Mouse (Mus musculus): ENCODE results near the gene Ccnyl1. TPM values are rescaled to one million over a fixed set of nuclear protein-coding genes. Genes with fewer than 3 reads are reported as not detected.

The Ccnyl1 gene
- polyA plus RNA-seq, 1 experiment from 2014 or later, result 3.9 TPM

GRCm38 (mm10) chr1:64676060-64676839 lies 14.0 kb upstream of the Ccnyl1 start:
- TF ChIP-seq EP300 (IDR thresholded peaks at IDR 0.05), result no peak
- no peak for TF ChIP-seq CTCF (IDR thresholded peaks at IDR 0.05)
- no peaks in the 10 kb centered on the region for H3K27me3 ChIP-seq (replicated peaks; ENCODE audit: insufficient read depth, low read length)
- H3K9ac ChIP-seq (replicated peaks; ENCODE audit: low read depth), result no peak overlapping the region
- WGBS, result 64% methylated on average over 6 of the region's 6 CpGs
- no peaks in the 10 kb centered on the region for H3K4me1 ChIP-seq (ENCODE audit: insufficient read depth, low read depth, low read length)
- no peak overlapping the region for H3K4me2 ChIP-seq (replicated peaks; ENCODE audit: low read depth, low read length)
- no peak overlapping the region for H3K4me3 ChIP-seq (ENCODE audit: low read depth, low read length)
- no peak for DNase-seq (ENCODE audit: low spot score)
- H3K36me3 ChIP-seq (ENCODE audit: insufficient read depth, low read length), result no peaks in the 10 kb centered on the region
- no peak overlapping the region for H3K27ac ChIP-seq (ENCODE audit: low read length)
- no peak for ATAC-seq
- no peaks in the 10 kb centered on the region for H3K9me3 ChIP-seq (ENCODE audit: low read length)

GRCm38 (mm10) chr1:64681499-64681898 lies 8.8 kb upstream of the Ccnyl1 start:
- WGBS, result 80% methylated on average over 3 of the region's 3 CpGs
- TF ChIP-seq EP300 (IDR thresholded peaks at IDR 0.05), result no peak
- no peak for TF ChIP-seq CTCF (IDR thresholded peaks at IDR 0.05)
- Histone ChIP-seq H3K9ac (replicated peaks; ENCODE audit: low read depth) (no peak overlapping the region), H3K9me3 (ENCODE audit: low read length) (no peaks in the 10 kb centered on the region), H3K4me2 (replicated peaks; ENCODE audit: low read depth, low read length) (no peak overlapping the region), H3K27me3 (replicated peaks; ENCODE audit: insufficient read depth, low read length) (no peaks in the 10 kb centered on the region), H3K36me3 (ENCODE audit: insufficient read depth, low read length) (no peaks in the 10 kb centered on the region), H3K4me1 (ENCODE audit: insufficient read depth, low read depth, low read length) (no peaks in the 10 kb centered on the region), H3K27ac (ENCODE audit: low read length) (no peak overlapping the region), H3K4me3 (ENCODE audit: low read depth, low read length) (no peak overlapping the region)
- DNase-seq (ENCODE audit: low spot score) (no peak), ATAC-seq (no peak)

- TF ChIP-seq EP300 (IDR thresholded peaks at IDR 0.05) (no peak), CTCF (IDR thresholded peaks at IDR 0.05) (no peak)
- DNase-seq (ENCODE audit: low spot score) (no peak), ATAC-seq (no peak)
- Histone ChIP-seq H3K36me3 (ENCODE audit: insufficient read depth, low read length) (no peaks in the 10 kb centered on the region), H3K4me1 (ENCODE audit: insufficient read depth, low read depth, low read length) (no peaks in the 10 kb centered on the region), H3K27me3 (replicated peaks; ENCODE audit: insufficient read depth, low read length) (no peaks in the 10 kb centered on the region), H3K9ac (replicated peaks; ENCODE audit: low read depth) (no peak overlapping the region), H3K27ac (ENCODE audit: low read length) (no peak overlapping the region), H3K4me2 (replicated peaks; ENCODE audit: low read depth, low read length) (no peak overlapping the region), H3K4me3 (ENCODE audit: low read depth, low read length) (no peak overlapping the region), H3K9me3 (ENCODE audit: low read length) (no peaks in the 10 kb centered on the region)
- 94% methylated on average over 3 of the region's 3 CpGs for WGBS
Measured at GRCm38 (mm10) chr1:64683039-64683438, 7.2 kb upstream of the Ccnyl1 start.

GRCm38 (mm10) chr1:64684440-64684839 lies 5.8 kb upstream of the Ccnyl1 start:
- Histone ChIP-seq H3K4me2 (replicated peaks; ENCODE audit: low read depth, low read length) (no peak overlapping the region), H3K9me3 (ENCODE audit: low read length) (no peaks in the 10 kb centered on the region)
- ATAC-seq, result no peak

GRCm38 (mm10) chr1:64688046-64688445 lies 2.2 kb upstream of the Ccnyl1 start:
- no peak overlapping the region for H3K27ac ChIP-seq (ENCODE audit: low read length)
- WGBS, result 69% methylated on average over 4 of the region's 4 CpGs
- H3K4me2 ChIP-seq (replicated peaks; ENCODE audit: low read depth, low read length), result no peak overlapping the region
- DNase-seq (ENCODE audit: low spot score) (no peak), ATAC-seq (no peak)
- TF ChIP-seq CTCF (IDR thresholded peaks at IDR 0.05), result no peak
- no peak for TF ChIP-seq EP300 (IDR thresholded peaks at IDR 0.05)
- H3K9ac ChIP-seq (replicated peaks; ENCODE audit: low read depth), result no peak overlapping the region
- H3K27me3 ChIP-seq (replicated peaks; ENCODE audit: insufficient read depth, low read length), result no peaks in the 10 kb centered on the region
- no peaks in the 10 kb centered on the region for H3K36me3 ChIP-seq (ENCODE audit: insufficient read depth, low read length)
- no peaks in the 10 kb centered on the region for H3K9me3 ChIP-seq (ENCODE audit: low read length)
- H3K4me1 ChIP-seq (ENCODE audit: insufficient read depth, low read depth, low read length), result peaks cover 9% of the 10 kb centered on the region; the same call in 1 of the 2 replicates
- H3K4me3 ChIP-seq (ENCODE audit: low read depth, low read length), result no peak overlapping the region

More at GRCm38 (mm10) chr1:64684440-64684839, 5.8 kb upstream of the Ccnyl1 start:
- Histone ChIP-seq H3K9ac (replicated peaks; ENCODE audit: low read depth) (no peak overlapping the region), H3K4me1 (ENCODE audit: insufficient read depth, low read depth, low read length) (no peaks in the 10 kb centered on the region), H3K4me3 (ENCODE audit: low read depth, low read length) (no peak overlapping the region), H3K27me3 (replicated peaks; ENCODE audit: insufficient read depth, low read length) (no peaks in the 10 kb centered on the region), H3K36me3 (ENCODE audit: insufficient read depth, low read length) (no peaks in the 10 kb centered on the region), H3K27ac (ENCODE audit: low read length) (no peak overlapping the region)
- no peak for DNase-seq (ENCODE audit: low spot score)
- TF ChIP-seq CTCF (IDR thresholded peaks at IDR 0.05), result no peak
- no peak for TF ChIP-seq EP300 (IDR thresholded peaks at IDR 0.05)
- WGBS, result 92% methylated on average over 2 of the region's 2 CpGs

- no peak for TF ChIP-seq EP300 (IDR thresholded peaks at IDR 0.05)
- TF ChIP-seq CTCF (IDR thresholded peaks at IDR 0.05), result no peak
- H3K4me3 ChIP-seq (ENCODE audit: low read depth, low read length), result peak overlapping the region; percentile 81; the same call in 1 of the 2 replicates
Measured at GRCm38 (mm10) chr1:64689561-64690212, 568 bp upstream of the Ccnyl1 start.

More at GRCm38 (mm10) chr1:64689561-64690212, 568 bp upstream of the Ccnyl1 start:
- H3K27me3 ChIP-seq (replicated peaks; ENCODE audit: insufficient read depth, low read length), result no peaks in the 10 kb centered on the region
- H3K9me3 ChIP-seq (ENCODE audit: low read length), result no peaks in the 10 kb centered on the region
- H3K4me2 ChIP-seq (replicated peaks; ENCODE audit: low read depth, low read length), result peak overlapping the region; percentile 63
- peaks cover 9% of the 10 kb centered on the region; the same call in 1 of the 2 replicates for H3K4me1 ChIP-seq (ENCODE audit: insufficient read depth, low read depth, low read length)
- WGBS, result 16% methylated on average over 9 of the region's 9 CpGs
- no peaks in the 10 kb centered on the region for H3K36me3 ChIP-seq (ENCODE audit: insufficient read depth, low read length)
- DNase-seq (ENCODE audit: low spot score) (no peak), ATAC-seq (no peak)
- H3K9ac ChIP-seq (replicated peaks; ENCODE audit: low read depth), result no peak overlapping the region
- H3K27ac ChIP-seq (ENCODE audit: low read length), result no peak overlapping the region

Measured in lung, postnatal 0 days (tissue).